Mouse (Mus musculus) brain, embryonic 14.5 days (tissue): ENCODE data around the gene Ncbp2.

Source experiments
- CTCF ChIP-seq: fragments of 200-500 bp; IDR thresholded peaks from 2 replicates; pipeline ENCODE4 v1.5.1; 2012; ENCODE audit warnings: inconsistent platforms, mild to moderate bottlenecking, moderate library complexity, borderline replicate concordance; ENCODE audit not compliant: insufficient read depth, insufficient read length; ENCODE audit errors: extremely low read depth
- POLR2A ChIP-seq: fragments of 200-500 bp; IDR thresholded peaks from 2 replicates; pipeline ENCODE4 v1.6.1; 2012; ENCODE audit warnings: mild to moderate bottlenecking, inconsistent platforms, borderline replicate concordance; ENCODE audit not compliant: poor library complexity, insufficient read depth, insufficient read length, severe bottlenecking; ENCODE audit errors: extremely low read depth

DNA sequence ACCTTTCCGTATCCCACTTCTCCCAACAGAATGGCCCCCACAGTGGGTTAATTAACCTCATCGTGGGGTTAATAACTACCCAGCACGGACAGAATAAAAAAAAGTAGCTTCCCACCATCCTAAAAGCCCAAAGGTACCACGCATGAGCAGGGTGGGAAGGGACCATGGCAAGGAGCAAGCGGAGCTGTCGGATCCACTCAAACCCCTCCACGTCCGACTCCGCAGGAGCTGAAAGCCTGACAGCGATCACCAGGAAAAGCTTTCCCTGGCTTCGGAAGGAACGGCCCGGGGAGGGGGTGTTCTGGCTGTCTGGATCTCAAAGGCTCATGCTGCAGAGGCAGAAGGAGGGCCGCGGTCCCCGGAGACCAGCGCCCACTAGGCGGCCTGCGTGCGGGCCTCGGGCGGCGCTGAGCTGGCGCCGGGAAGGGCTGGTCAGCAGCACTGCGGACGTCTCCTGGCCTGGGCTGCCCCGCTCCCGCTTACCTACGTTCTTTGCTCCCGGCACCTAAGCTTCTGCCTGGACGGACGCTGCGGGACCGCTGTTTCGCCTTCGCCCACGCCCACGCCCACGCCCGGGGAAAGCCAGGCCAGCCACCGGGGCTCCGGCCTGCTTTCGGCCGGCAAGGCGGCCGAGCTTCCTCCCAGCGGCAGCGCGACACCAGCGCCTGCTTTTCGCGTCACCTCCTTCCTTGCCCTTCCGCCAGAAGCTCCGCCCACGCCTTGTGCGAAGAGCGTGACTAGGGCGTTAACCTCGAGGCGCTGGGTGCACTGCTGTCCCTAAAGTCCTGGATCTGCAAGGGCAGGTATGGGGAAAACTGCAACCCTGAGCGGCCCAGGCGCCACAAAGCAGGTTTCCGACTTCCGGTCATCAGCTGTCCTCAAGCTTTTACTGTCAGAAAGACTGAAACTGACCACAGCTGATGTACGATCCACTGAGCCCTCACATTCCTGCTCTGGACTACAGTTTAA, 54.5 kb downstream of the Ncbp2 start, which contains the start of gene Senp5:
- TF ChIP-seq CTCF (no peak), POLR2A (peak; percentile 94)
